Mouse (Mus musculus): ENCODE measurements around the gene Cacnb3. TPM values are rescaled to one million over a fixed set of nuclear protein-coding genes. Genes with fewer than 3 reads are reported as not detected.

The Cacnb3 gene
- polyA plus RNA-seq, 1 experiment from 2014 or later: 130 TPM

DNA sequence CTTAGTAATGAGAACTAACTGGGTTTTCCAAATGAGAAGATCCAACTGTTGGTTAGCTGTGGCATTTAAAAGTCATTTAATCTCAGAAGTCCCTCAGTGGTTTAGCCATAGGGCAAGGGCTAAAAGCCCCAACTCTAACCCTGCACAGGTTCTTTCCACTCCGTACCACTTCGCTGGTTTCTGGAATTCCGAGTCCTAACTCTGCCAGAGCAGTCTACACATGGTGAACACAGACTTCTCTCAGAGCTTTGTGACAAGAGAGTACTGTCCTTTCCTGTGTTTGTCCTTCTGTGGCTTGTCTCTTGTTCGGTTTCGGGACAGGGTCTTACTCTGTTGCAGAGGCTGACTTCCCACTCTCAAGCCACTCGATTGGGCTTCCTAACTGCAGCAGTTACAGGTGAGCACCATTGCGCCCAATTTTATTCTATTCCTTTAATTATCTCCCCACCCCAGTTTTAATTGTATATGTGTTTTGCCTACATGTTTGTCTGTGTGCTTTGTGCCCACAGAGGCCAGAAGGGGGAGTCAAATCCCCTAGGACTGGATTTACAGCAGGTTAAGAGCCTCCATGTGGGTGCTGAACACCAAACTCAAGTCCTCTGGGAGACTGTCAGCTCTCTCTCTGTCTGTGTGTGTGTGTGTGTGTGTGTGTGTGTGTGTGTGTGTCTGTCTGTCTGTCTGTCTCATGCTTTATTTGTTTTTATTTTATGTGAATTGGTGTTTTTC lies 4.0 kb upstream of the Cacnb3 start:
- WGBS: 67% methylated on average over 7 of the region's 7 CpGs

DNA sequence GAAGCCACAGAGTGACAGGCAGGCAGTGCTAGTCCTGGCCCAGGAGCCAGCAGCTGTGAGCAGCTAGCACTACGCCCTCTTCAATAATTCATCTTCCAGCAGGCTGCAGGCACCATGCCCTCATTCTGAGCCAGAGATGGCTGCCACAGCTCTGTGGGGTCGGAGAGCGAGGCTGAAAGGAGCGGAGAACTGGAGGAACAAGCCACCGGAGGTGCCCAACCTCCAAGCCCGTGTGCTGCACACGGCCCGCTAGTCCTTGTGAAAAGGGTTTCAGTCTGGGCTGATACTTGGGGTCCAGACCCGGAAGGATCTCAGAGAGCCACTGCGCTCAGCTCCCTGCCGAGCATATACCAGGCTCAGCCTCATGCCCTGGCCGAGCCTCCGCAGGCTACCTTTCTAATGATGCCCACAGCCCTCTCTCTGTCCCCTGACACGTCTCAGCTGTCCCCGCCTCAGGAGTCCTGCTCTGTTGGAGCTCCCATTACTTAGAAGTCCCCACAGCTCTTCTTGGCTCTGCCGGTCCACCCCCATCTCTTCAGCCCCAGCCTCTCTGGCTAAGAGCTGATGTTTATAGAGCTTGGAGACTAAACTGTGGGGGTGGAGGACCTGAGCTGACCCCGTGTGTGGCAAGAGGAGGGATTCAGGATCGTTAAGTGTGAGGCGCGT lies 1.9 kb upstream of the Cacnb3 start:
- 5% methylated on average over 20 of the region's 20 CpGs for WGBS
- Histone ChIP-seq H3K27ac (replicated peaks; ENCODE audit: low read depth, low read length) (peak overlapping the region; percentile 73), H3K4me3 (replicated peaks; ENCODE audit: low read depth, low read length) (peak overlapping the region; percentile 12), H3K9me3 (ENCODE audit: control insufficient read depth, low read length) (no peaks in the 10 kb centered on the region), H3K4me2 (ENCODE audit: low read length) (peak overlapping the region; percentile 47), H3K36me3 (ENCODE audit: control insufficient read depth, insufficient read depth, low read length) (no peaks in the 10 kb centered on the region), H3K9ac (replicated peaks; ENCODE audit: low read length) (peak overlapping the region; percentile 13), H3K27me3 (ENCODE audit: control insufficient read depth, insufficient read depth, low read length) (peaks cover 12% of the 10 kb centered on the region; the same call in 1 of the 2 replicates), H3K4me1 (ENCODE audit: control insufficient read depth, insufficient read depth, low read length) (peaks cover 34% of the 10 kb centered on the region)
- DNase-seq (peak; percentile 78), ATAC-seq (ENCODE audit: low FRiP score, low TSS enrichment) (no peak)

More for the DNA sequence above, 4.0 kb upstream of the Cacnb3 start:
- Histone ChIP-seq H3K4me3 (replicated peaks; ENCODE audit: low read depth, low read length) (no peak overlapping the region), H3K4me2 (ENCODE audit: low read length) (no peak overlapping the region), H3K36me3 (ENCODE audit: control insufficient read depth, insufficient read depth, low read length) (no peaks in the 10 kb centered on the region), H3K9ac (replicated peaks; ENCODE audit: low read length) (no peak overlapping the region), H3K9me3 (ENCODE audit: control insufficient read depth, low read length) (no peaks in the 10 kb centered on the region), H3K27ac (replicated peaks; ENCODE audit: low read depth, low read length) (no peak overlapping the region), H3K4me1 (ENCODE audit: control insufficient read depth, insufficient read depth, low read length) (peaks cover 17% of the 10 kb centered on the region), H3K27me3 (ENCODE audit: control insufficient read depth, insufficient read depth, low read length) (peaks cover 12% of the 10 kb centered on the region; the same call in 1 of the 2 replicates)
- DNase-seq (no peak), ATAC-seq (ENCODE audit: low FRiP score, low TSS enrichment) (no peak)

DNA sequence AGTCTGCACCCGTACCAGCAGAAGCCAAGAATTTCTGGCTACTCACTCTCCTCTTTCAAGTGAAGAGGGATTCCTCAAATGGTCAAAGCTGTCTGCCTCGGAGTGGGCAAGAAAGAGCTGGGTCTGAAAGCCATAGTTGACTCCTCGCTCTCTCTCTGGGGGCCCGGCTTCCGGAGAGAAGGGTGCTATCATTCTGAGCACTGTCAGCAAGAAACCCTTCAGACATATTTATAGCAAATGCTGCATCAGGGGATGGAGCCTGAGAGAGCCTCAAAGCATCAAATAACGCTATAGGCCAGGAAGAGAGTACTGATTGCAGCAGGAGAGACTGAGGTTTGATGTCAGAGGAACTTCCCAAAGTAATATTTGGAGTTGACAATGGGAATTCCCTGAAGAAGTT lies 1.2 kb upstream of the Cacnb3 start:
- H3K4me3 ChIP-seq (replicated peaks; ENCODE audit: low read depth, low read length): no peak overlapping the region
- peak overlapping the region; percentile 13; the same call in 1 of the 2 replicates for H3K9ac ChIP-seq (replicated peaks; ENCODE audit: low read length)
- no peak for ATAC-seq (ENCODE audit: low FRiP score, low TSS enrichment)
- no peaks in the 10 kb centered on the region for H3K9me3 ChIP-seq (ENCODE audit: control insufficient read depth, low read length)
- H3K27ac ChIP-seq (replicated peaks; ENCODE audit: low read depth, low read length): peak overlapping the region; percentile 73; the same call in 1 of the 2 replicates
- H3K4me2 ChIP-seq (ENCODE audit: low read length): no peak overlapping the region; the same call in 1 of the 2 replicates
- 65% methylated on average over 6 of the region's 6 CpGs for WGBS
- no peak for DNase-seq
- H3K27me3 ChIP-seq (ENCODE audit: control insufficient read depth, insufficient read depth, low read length): peaks cover 12% of the 10 kb centered on the region; the same call in 1 of the 2 replicates
- H3K36me3 ChIP-seq (ENCODE audit: control insufficient read depth, insufficient read depth, low read length): no peaks in the 10 kb centered on the region
- H3K4me1 ChIP-seq (ENCODE audit: control insufficient read depth, insufficient read depth, low read length): peaks cover 34% of the 10 kb centered on the region

DNA sequence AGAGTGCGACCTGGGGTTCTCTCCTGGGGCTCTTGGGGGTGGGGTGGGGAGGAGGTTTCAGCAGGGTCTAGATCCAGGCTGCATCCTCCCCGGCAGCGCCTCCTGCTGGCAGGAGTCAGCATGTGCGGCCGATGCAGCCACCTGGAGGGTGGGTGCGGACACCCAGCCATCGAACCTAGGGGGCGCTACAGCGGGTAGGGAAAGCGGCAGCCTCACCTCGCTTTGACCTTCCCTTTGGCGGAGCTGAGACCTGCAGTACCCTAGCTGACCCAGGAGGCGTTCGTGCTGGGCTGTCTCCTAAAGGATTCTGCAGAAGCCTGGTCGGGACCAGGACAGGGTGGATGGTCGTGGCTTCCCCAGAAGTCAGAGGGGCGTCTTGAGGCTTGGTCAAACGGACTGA lies 853 bp downstream of the Cacnb3 start:
- under 1% methylated on average over 18 of the region's 18 CpGs for WGBS
- peak overlapping the region; percentile 81 for H3K4me3 ChIP-seq (replicated peaks; ENCODE audit: low read depth, low read length)
- H3K9ac ChIP-seq (replicated peaks; ENCODE audit: low read length): no peak overlapping the region; the same call in 1 of the 2 replicates
- no peaks in the 10 kb centered on the region for H3K36me3 ChIP-seq (ENCODE audit: control insufficient read depth, insufficient read depth, low read length)
- H3K27ac ChIP-seq (replicated peaks; ENCODE audit: low read depth, low read length): peak overlapping the region; percentile 99
- H3K4me1 ChIP-seq (ENCODE audit: control insufficient read depth, insufficient read depth, low read length): peaks cover 45% of the 10 kb centered on the region
- no peaks in the 10 kb centered on the region for H3K9me3 ChIP-seq (ENCODE audit: control insufficient read depth, low read length)
- ATAC-seq (ENCODE audit: low FRiP score, low TSS enrichment) (peak; percentile 10; the same call in 1 of the 2 replicates), DNase-seq (peak; percentile 85)
- H3K27me3 ChIP-seq (ENCODE audit: control insufficient read depth, insufficient read depth, low read length): peaks cover 12% of the 10 kb centered on the region; the same call in 1 of the 2 replicates
- H3K4me2 ChIP-seq (ENCODE audit: low read length): peak overlapping the region; percentile 87

DNA sequence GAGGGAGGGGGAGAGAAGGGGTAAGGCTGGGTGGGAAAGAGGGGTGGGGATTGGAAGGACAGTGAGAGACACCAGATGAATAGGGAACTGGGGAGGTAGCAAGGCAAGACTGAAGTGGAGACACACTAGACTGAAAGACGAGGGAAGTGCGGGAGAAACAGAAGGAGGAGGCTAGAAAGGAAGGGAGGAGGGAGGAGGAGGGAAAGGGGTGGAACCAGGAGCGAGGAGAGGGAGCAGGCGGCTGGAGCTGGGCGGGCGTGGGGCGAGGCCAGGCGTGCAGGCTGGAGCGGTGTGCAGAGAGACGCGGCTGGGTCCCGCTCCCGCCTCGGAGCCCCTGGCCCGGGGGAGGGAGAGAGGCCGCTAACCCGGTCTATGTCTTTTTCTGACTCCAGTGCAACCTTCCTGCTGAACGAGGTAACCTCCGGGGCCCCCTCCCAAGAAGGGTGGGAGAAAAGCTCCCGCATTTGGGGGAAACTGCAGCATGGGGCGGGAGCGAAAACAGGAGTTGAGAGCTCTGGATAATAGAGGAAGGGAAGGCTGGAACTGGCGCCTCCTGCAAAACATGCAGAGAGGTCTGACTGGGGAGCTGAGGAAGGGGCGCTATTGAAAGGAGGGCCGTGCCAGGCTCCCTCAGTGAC lies 1.6 kb downstream of the Cacnb3 start:
- DNase-seq: peak; percentile 83

DNA sequence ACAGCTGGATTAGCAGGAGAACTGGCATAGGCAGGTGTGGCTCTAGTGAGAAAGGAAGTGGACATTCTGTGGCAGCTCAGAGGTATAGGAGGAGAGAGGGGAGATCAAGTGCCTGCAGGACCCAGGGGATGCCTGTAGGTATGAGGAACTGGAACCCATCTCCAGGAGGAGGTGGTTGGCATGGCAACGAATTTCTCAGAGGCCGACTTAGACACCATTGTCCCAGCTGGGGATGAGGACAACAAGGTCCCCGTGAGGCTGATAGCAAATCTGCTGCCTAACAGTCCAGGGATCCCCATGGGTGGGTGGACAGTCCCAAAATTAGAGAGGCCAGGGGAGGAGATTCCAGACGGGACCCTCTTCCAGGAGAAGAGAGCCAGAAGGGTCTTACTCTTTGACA lies 2.3 kb downstream of the Cacnb3 start:
- Histone ChIP-seq H3K4me3 (replicated peaks; ENCODE audit: low read depth, low read length) (peak overlapping the region; percentile 81), H3K4me2 (ENCODE audit: low read length) (peak overlapping the region; percentile 87), H3K36me3 (ENCODE audit: control insufficient read depth, insufficient read depth, low read length) (no peaks in the 10 kb centered on the region), H3K27ac (replicated peaks; ENCODE audit: low read depth, low read length) (peak overlapping the region; percentile 99), H3K9me3 (ENCODE audit: control insufficient read depth, low read length) (no peaks in the 10 kb centered on the region), H3K9ac (replicated peaks; ENCODE audit: low read length) (peak overlapping the region; percentile 97), H3K4me1 (ENCODE audit: control insufficient read depth, insufficient read depth, low read length) (peaks cover 59% of the 10 kb centered on the region), H3K27me3 (ENCODE audit: control insufficient read depth, insufficient read depth, low read length) (peaks cover 12% of the 10 kb centered on the region; the same call in 1 of the 2 replicates)
- WGBS: 0% methylated on average over 4 of the region's 4 CpGs
- ATAC-seq (ENCODE audit: low FRiP score, low TSS enrichment): no peak
- DNase-seq: peak; percentile 69

More for the DNA sequence above, 1.6 kb downstream of the Cacnb3 start:
- ATAC-seq (ENCODE audit: low FRiP score, low TSS enrichment): peak; percentile 43; the same call in 1 of the 2 replicates
- Histone ChIP-seq H3K4me1 (ENCODE audit: control insufficient read depth, insufficient read depth, low read length) (peaks cover 52% of the 10 kb centered on the region), H3K4me3 (replicated peaks; ENCODE audit: low read depth, low read length) (peak overlapping the region; percentile 81), H3K9me3 (ENCODE audit: control insufficient read depth, low read length) (no peaks in the 10 kb centered on the region), H3K27me3 (ENCODE audit: control insufficient read depth, insufficient read depth, low read length) (peaks cover 12% of the 10 kb centered on the region; the same call in 1 of the 2 replicates), H3K4me2 (ENCODE audit: low read length) (peak overlapping the region; percentile 87), H3K36me3 (ENCODE audit: control insufficient read depth, insufficient read depth, low read length) (no peaks in the 10 kb centered on the region), H3K9ac (replicated peaks; ENCODE audit: low read length) (peak overlapping the region; percentile 97), H3K27ac (replicated peaks; ENCODE audit: low read depth, low read length) (peak overlapping the region; percentile 99)
- under 1% methylated on average over 25 of the region's 25 CpGs for WGBS

DNA sequence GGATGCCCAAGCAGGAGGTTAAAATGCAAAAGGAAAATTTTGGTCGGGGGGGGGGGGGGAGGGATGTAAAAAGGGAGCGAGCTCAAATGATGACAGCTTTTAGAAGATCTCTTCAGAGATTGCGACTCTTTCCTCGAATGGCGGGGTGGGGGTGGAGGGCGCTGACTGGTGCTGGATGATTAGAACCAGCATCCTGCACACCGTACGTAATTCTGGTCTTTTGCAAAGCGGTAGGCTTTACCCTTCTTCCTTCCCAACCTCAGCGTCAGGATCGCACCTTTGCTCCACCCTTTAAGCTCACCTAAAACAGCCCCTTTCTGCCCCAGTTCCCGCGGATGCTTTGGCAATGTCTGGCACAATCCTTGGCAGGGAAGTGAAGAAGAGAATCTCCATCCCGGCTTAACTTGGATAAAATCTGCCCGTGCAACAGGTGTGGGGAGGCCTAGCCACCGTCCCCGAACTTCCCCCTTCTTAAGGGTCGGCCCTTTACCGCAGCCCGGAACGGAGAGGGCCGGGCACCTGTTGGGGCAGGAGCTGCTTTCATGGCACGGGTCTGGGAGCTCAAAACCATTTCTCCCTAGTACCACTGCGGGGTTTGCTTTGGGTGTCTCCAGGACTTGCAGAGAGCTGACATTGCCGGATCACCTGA lies 3.3 kb downstream of the Cacnb3 start:
- Histone ChIP-seq H3K27ac (replicated peaks; ENCODE audit: low read depth, low read length) (peak overlapping the region; percentile 99), H3K9ac (replicated peaks; ENCODE audit: low read length) (peak overlapping the region; percentile 97), H3K36me3 (ENCODE audit: control insufficient read depth, insufficient read depth, low read length) (peaks cover 2% of the 10 kb centered on the region; the same call in 1 of the 2 replicates), H3K4me2 (ENCODE audit: low read length) (peak overlapping the region; percentile 87), H3K4me3 (replicated peaks; ENCODE audit: low read depth, low read length) (peak overlapping the region; percentile 81), H3K27me3 (ENCODE audit: control insufficient read depth, insufficient read depth, low read length) (peaks cover 12% of the 10 kb centered on the region; the same call in 1 of the 2 replicates), H3K4me1 (ENCODE audit: control insufficient read depth, insufficient read depth, low read length) (peaks cover 50% of the 10 kb centered on the region), H3K9me3 (ENCODE audit: control insufficient read depth, low read length) (no peaks in the 10 kb centered on the region)
- WGBS: 1% methylated on average over 25 of the region's 25 CpGs
- ATAC-seq (ENCODE audit: low FRiP score, low TSS enrichment): no peak
- DNase-seq: peak; percentile 66

DNA sequence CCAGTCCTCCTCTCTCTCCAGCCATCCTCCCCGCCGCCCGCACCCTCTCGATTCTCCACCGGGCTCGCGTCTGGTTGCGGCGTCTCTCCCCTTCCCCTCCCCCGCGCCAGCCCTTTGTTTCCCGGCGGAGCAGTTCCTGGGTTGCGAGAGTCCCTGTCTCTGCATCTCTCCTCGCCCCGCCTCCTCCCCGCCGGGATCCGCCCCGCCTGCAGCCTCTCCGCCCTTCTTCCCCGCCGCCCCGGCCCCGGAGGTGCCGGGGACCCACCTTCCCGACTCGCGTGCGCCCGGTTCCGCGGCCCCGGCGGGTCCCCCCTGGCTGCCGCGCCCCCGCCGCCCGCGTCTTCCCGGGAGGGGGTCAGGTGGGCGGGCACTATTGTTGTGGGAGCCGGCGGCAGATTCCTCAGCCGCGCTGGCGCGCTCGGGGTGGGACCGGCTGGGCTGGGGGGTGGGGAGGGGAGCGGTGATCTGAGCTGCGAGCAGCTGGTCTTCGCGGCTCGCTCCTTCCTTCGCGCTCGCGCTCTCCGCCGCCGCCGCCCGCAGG lies 4.0 kb downstream of the Cacnb3 start:
- H3K9ac ChIP-seq (replicated peaks; ENCODE audit: low read length): peak overlapping the region; percentile 97
- H3K36me3 ChIP-seq (ENCODE audit: control insufficient read depth, insufficient read depth, low read length): peaks cover 8% of the 10 kb centered on the region
- H3K4me3 ChIP-seq (replicated peaks; ENCODE audit: low read depth, low read length): peak overlapping the region; percentile 81
- peaks cover 12% of the 10 kb centered on the region; the same call in 1 of the 2 replicates for H3K27me3 ChIP-seq (ENCODE audit: control insufficient read depth, insufficient read depth, low read length)
- peak overlapping the region; percentile 87 for H3K4me2 ChIP-seq (ENCODE audit: low read length)
- H3K4me1 ChIP-seq (ENCODE audit: control insufficient read depth, insufficient read depth, low read length): peaks cover 49% of the 10 kb centered on the region
- peak overlapping the region; percentile 99 for H3K27ac ChIP-seq (replicated peaks; ENCODE audit: low read depth, low read length)
- H3K9me3 ChIP-seq (ENCODE audit: control insufficient read depth, low read length): no peaks in the 10 kb centered on the region
- ATAC-seq (ENCODE audit: low FRiP score, low TSS enrichment) (peak; percentile 67), DNase-seq (peak; percentile 93)
- WGBS: under 1% methylated on average over 65 of the region's 65 CpGs

Measured in midbrain, embryonic 14.5 days (tissue).